Mouse (Mus musculus) layer of hippocampus, adult 2 months (tissue): ENCODE measurements around the gene Anxa4. TPM values are rescaled to one million over a fixed set of nuclear protein-coding genes. Genes with fewer than 3 reads are reported as not detected.

ENCODE experiments used
- DNase-seq, 2 experiments: peaks; one replicate each; pipeline ENCODE4 v3.0.0; 2022; ENCODE audit warnings: low spot score in 2 of 2
- H3K27ac ChIP-seq: fragments of 200-600 bp; 2 replicates; pipeline ENCODE4 v1.8.1; 2022
- H3K4me3 ChIP-seq: fragments of 200-600 bp; 2 replicates; pipeline ENCODE4 v1.8.1; 2022; ENCODE audit warnings: mild to moderate bottlenecking
- CTCF ChIP-seq: fragments of 200-600 bp; conservative IDR thresholded peaks from 2 replicates; pipeline ENCODE4 v1.8.1; 2022; ENCODE audit warnings: antibody characterized with exemption, mild to moderate bottlenecking, moderate library complexity
- total RNA-seq, 2 experiments: library from RNA; stranded (reverse); gene quantifications; 2 replicates each; pipeline ENCODE4 v1.2.3; 2021

Gene Anxa4
- total RNA-seq, 2 experiments from 2014 or later = 4.6 to 4.8 TPM

DNA sequence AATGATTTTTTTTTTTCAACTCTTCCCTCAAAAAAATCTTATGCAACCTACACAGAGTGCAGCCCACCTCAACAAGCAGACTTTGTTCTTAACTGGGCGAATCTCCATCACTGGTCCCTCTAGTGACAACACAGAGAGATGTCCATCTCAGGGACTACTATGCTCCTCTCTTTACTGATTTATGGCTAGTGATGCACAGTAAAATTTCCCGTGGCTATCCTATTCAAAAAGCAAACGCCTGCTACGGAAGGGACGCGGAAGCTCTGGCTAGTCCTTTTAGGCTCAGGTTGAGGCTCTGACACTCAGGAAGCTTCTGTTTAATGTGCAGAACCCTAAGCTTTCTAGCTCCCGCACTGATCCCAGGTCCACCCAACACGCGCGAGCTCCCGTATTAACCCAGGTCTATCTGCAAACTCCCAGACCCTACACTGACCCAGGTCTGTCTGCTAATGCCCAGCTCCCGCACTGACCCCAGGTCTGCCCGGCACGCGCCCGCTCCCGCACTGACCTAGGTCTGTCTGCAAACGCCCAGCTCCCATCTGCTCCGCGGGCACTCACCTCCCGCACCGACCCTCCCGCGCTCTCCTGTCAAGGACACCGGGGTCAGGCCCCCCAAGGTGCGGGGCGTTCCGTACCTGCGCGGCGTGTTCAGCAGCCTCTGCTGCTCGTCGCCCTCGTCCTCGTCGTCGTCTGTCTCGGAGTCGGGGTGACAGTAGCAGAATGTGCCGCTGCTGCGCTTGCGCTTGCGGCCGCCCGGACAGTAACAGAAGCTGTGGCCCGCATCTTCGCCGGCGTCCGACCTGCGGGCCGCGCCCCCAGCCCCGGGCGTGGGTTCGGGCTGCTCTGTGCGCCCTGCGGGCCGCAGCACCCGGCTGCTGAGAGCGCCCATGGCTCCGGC is 60.9 kb downstream of the Anxa4 start:
- peak; percentile 56 for TF ChIP-seq CTCF
- Histone ChIP-seq H3K4me3 (peak overlapping the region; percentile 88), H3K27ac (peak overlapping the region; percentile 90)
- no peak for DNase-seq

DNA sequence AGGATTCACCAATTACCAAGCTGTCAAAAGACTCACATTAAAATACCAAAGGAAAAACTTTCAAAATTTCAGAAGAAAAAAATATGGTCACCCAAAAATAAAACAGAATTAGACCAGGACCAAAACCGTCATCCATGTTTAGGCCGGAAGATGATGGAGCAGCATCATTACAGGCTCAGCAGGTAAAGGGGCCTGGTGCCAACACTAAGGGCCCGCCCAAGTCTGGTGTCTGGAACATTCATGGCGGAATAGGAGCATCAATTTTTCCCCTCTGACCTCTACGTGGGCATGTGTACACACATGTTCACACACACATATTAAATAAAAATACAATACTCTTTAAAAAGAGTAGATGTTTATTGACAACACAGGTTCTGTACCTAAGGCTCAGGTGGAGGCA is 64.7 kb downstream of the Anxa4 start:
- no peak for DNase-seq
- Histone ChIP-seq H3K27ac (no peak overlapping the region), H3K4me3 (no peak overlapping the region)
- no peak for TF ChIP-seq CTCF

DNA sequence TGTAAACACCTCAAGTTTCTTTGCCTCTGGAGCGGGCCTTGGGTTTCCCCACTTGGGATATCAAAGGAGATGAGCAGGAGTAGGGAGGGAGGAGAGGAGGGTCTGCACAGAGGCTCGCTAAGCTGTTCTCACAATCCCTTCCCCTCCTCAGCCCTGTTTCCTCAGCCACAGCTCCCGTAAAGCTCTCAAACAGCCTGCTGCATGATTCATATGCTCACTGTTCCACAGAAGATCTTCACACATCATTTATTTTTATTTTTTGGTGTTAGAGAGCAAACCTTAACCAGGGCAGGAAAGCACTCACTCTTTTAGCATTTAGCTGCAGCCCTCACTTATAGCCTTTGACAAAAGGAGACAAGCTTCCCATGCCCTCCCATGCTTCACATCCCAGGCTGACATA is 71.4 kb downstream of the Anxa4 start:
- Histone ChIP-seq H3K4me3 (no peak overlapping the region), H3K27ac (no peak overlapping the region)
- no peak for TF ChIP-seq CTCF
- no peak for DNase-seq

DNA sequence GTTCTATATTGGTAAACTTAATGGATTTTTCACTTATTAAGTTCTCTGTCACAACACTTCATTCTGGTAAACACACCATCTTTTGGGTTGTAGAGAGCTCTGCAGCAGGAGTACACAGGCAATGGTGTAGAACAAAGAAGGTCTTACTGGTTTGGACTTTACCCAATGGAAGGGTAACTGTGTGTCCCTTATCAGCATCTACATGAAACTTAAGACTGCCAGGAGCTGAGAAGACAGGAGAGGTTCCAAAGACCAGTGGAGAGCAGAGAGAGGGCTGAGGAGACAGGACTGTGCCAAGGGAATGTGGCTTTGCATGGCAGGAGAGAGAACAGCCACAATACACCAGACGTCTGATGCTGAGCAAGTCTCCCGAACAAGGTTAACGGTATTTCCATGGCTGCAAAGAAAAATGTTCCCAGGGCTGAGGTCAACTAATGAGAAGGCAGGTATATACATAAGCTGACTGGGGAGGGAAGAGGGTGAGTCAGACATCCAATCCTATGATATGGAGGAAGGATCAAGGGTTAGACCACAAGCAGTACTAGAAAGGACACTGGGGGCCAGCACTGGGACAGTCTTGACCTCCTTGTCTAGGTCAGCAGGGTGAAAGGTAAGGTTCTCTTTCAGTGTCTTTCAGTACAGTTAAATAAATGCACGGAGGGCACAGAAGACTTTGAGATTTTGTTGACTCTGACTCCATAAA is 85.2 kb downstream of the Anxa4 start:
- Histone ChIP-seq H3K27ac (no peak overlapping the region), H3K4me3 (no peak overlapping the region)
- DNase-seq = no peak
- TF ChIP-seq CTCF = no peak

DNA sequence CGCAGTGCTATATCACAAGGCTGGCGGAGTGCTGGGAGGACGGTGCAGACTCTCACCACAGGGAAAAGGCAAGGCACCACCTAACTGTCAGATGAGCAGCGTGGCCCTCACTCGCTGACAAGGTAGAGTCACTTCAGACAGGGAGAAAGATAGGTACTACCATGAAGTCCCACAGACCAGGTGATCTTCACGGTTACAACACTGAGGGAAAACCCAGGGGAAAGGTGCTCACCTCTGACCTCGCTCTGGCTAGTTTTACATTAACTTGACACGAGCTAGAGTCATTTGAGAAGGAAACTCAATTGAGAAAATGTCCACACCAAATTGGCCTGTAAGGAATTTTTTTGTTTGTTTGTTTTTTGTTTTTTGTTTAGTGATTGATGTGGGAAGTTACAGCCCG is 90.8 kb downstream of the Anxa4 start:
- TF ChIP-seq CTCF = no peak
- H3K4me3 ChIP-seq = no peak overlapping the region
- no peak for DNase-seq
- no peak overlapping the region for H3K27ac ChIP-seq

DNA sequence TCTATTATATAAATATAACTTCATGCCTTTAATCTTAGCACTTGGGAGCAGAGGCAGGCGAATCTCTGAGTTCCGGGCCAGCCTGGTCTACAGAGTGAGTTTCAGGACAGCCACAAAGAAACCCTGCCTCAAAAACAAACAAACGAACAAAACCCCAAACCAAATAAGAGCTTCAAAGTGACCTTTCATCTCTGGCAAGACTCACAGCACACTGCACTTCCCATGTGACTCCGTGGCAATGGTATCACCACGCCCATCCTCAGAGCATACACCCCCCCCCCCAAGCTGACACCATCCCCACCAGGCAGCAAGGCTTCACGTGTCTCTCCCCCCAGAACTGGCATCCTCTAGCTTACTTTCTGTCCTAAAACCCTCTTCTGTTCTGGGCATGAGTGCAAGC is 95.5 kb downstream of the Anxa4 start:
- Histone ChIP-seq H3K4me3 (no peak overlapping the region), H3K27ac (no peak overlapping the region)
- no peak for TF ChIP-seq CTCF
- no peak for DNase-seq

DNA sequence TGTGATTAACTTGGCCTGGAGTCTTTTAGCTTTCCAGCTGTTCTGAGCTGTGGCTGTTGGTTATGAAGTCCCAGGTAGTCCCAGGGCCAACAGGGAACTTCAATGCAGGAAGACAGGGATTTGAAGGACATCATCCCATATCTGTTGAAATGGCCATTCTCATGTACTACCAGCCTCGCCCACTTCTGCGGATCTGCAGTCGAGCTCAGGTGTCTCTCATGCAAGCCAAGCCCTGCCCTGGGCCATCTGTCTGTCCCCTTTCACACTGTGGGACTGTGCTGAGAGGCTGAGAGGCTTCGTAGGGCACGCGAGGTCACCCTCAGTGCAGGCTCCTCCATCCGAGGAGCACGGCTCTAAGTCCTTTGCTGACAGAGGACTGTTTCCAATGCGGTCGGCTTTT is 97.2 kb downstream of the Anxa4 start:
- no peak for TF ChIP-seq CTCF
- DNase-seq = no peak
- no peak overlapping the region for H3K27ac ChIP-seq
- no peak overlapping the region for H3K4me3 ChIP-seq

DNA sequence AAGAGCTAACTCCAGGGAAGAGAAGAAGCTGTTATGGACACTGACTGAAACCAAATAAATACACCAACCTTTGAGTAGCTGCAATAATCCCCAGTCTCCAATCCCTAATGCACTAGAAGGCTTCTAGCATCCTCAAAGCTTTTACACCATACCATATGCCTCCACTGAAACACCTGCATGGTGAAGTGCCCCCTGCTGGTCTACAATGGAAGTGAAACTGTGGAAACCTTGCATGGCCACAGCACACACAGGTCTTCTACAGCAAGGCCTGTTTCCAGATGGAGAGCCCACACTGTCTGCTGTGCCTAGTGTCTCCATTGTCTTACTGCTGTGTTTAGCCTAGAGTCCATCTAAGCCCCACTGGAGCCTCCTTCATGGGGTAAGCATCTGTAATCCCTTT is 98.9 kb downstream of the Anxa4 start:
- Histone ChIP-seq H3K27ac (no peak overlapping the region), H3K4me3 (no peak overlapping the region)
- DNase-seq = peak in 1 of 2 experiments; percentile 59
- TF ChIP-seq CTCF = peak; percentile 88

DNA sequence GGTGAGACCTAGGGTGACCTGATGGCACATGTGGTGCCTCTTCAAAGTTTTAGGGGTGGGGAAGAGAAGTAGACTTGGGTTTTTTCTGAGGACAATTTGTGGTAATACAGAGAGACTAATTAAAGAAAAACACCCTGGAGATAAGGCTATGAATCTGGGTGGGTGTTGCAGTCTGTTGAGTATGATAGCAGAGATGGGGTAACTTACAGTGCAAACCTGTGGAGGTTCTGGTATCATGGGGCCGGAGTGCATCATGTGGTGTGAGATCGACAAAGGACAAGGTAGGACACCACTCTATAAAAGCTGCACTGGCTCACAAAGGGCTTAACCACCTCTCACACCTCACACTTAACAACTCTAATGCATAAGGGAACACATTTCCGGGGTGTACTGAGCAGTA is 103.7 kb downstream of the Anxa4 start:
- Histone ChIP-seq H3K4me3 (no peak overlapping the region), H3K27ac (no peak overlapping the region)
- DNase-seq = no peak
- no peak for TF ChIP-seq CTCF

DNA sequence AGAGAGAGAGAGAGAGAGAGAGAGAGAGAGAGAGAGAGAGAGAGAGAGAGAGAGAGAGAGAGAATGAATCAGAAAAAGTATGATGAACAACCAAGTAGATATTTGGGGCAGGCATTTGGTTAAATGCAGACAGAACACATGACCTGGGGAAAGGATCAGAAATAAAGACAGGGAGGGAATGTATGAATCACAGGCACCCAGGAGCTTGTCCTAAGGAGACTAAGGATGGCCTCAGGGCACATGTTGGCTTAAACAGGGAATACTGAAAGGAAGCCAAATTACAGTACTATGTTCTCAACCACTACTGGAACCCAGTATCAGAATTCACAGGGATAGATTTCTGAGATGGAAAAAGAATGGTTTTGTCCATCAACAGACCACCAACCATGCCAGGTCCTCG is 106.4 kb downstream of the Anxa4 start:
- H3K27ac ChIP-seq = no peak overlapping the region
- no peak overlapping the region for H3K4me3 ChIP-seq
- DNase-seq = no peak
- TF ChIP-seq CTCF = no peak

Other genes with a start within 250 kb of the Anxa4 start
- gene Asprv1, start 165.4 kb downstream of the Anxa4 start, total RNA-seq = 1 to 10 TPM; 1.2 to 1.9 TPM
- 10 to 100 TPM; 17.9 to 20.7 TPM for gene Mxd1, start 124.4 kb downstream of the Anxa4 start, total RNA-seq
- gene Snrnp27, start 109.1 kb downstream of the Anxa4 start, total RNA-seq = 10 to 100 TPM; 60.6 to 60.8 TPM
- 10 to 100 TPM; 28.3 to 31.5 TPM for gene Gmcl1, start 60.2 kb downstream of the Anxa4 start, total RNA-seq
- 100 to 1,000 TPM; 445 to 462 TPM for gene Aak1, start 55.9 kb upstream of the Anxa4 start, total RNA-seq
- gene Nfu1, start 215.7 kb upstream of the Anxa4 start, total RNA-seq = 10 to 100 TPM; 57.3 to 60.5 TPM
- 10 to 100 TPM; 48.5 to 49.7 TPM for gene Gfpt1, start 249.3 kb upstream of the Anxa4 start, total RNA-seq